Mouse (Mus musculus): ENCODE measurements around the gene Dhx33. TPM values are rescaled to one million over a fixed set of nuclear protein-coding genes. Genes with fewer than 3 reads are reported as not detected.

Dhx33 gene
- total RNA-seq, 1 experiment from 2014 or later: 49.7 TPM

DNA sequence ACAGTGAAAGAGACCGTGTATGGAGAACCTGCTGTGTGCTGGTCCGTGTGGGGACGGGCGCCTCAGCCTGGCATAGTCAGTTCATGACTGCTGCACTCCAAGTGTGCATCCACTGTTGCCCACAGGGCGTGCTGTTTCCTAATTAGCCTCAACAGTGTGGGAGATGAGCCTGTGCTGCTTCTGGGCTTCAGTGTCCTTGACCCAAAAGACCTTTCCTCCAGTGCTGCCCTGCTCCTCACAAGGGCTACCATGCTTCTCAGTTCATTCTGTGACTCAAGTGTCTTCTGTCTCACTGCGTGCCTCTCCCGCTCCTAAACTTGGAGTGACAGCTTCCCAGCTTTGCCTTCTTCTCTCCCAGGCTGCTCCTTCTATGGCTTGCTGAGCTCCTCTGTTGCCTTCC lies 68.9 kb downstream of the Dhx33 start:
- ATAC-seq (replicated peaks; ENCODE audit: low read depth, poor library complexity, severe bottlenecking): no peak

Other genes with a start within 250 kb of the Dhx33 start
- gene Zfp3, start 240.2 kb downstream of the Dhx33 start, total RNA-seq (2017): 2.3 and 4.2 TPM in 2 replicates
- not detected in 2 replicates for gene Scimp, start 191.9 kb downstream of the Dhx33 start, total RNA-seq (2017)
- gene Rabep1, start 159.7 kb downstream of the Dhx33 start, total RNA-seq (2017): 63.2 and 68.4 TPM in 2 replicates
- gene Nup88, start 34.5 kb downstream of the Dhx33 start, total RNA-seq (2017): 142 and 213 TPM in 2 replicates
- 35.1 and 40.1 TPM in 2 replicates for gene Rpain, start 34.2 kb downstream of the Dhx33 start, total RNA-seq (2017)
- gene C1qbp, start 21.4 kb downstream of the Dhx33 start, total RNA-seq (2017): 122 and 128 TPM in 2 replicates
- 38.3 and 42.7 TPM in 2 replicates for gene Mis12, start 15.2 kb upstream of the Dhx33 start, total RNA-seq (2017)
- 19.3 and 23.9 TPM in 2 replicates for gene Derl2, start 15.4 kb upstream of the Dhx33 start, total RNA-seq (2017)
- 0.09 TPM in 1 of 2 replicates, not detected in the other for gene 6330403K07Rik, start 29.1 kb upstream of the Dhx33 start, total RNA-seq (2017)
- 3.7 and 4.7 TPM in 2 replicates for gene Nlrp1a, start 140.3 kb upstream of the Dhx33 start, total RNA-seq (2017)
- 0.53 and 0.96 TPM in 2 replicates for gene Nlrp1b, start 226.3 kb upstream of the Dhx33 start, total RNA-seq (2017)

Data from common myeloid progenitor, adult 5-6 weeks (primary cell).